Mouse (Mus musculus) layer of hippocampus, adult 11-12 months (tissue): ENCODE data around the gene Grcc10.

ENCODE experiments used
- DNase-seq: peaks from one replicate; pipeline ENCODE4 v3.0.0; 2022; ENCODE audit warnings: low spot score

Gene Grcc10

DNA sequence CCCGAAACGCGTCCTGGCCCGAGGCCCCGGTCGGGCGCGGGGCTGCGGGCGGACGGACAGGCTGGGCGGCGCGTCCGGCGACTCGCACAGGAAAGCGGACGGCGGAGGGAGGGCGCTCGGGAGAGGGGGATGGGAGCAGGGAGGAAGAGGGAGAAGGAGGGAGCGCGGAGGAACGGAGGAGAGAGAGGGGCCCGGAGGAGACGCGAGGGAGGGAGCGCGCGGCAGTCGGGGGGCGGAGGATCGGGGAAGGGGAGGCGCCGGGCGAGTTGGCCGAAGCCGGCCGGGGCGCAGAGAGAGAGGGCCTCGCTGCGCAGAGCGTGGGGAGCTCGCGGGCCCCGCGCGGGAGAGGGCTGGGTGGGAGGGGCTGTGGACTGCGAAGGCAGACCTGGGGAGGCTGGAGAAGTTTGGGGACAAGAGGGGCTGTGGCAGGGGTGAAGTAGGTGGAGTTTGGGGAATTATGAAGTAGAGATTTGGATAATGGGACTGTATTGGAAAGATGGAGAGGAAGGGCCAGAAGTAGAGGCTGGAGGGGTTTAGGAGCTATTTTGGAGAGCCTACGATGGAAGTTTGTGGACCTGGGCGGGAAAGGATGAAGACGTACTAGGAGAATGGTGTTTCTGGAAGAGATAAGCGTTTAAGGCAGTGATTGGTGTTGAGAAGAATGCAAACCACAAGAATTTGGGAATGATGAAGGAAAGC is 15.6 kb upstream of the Grcc10 start:
- DNase-seq = peak; percentile 75

DNA sequence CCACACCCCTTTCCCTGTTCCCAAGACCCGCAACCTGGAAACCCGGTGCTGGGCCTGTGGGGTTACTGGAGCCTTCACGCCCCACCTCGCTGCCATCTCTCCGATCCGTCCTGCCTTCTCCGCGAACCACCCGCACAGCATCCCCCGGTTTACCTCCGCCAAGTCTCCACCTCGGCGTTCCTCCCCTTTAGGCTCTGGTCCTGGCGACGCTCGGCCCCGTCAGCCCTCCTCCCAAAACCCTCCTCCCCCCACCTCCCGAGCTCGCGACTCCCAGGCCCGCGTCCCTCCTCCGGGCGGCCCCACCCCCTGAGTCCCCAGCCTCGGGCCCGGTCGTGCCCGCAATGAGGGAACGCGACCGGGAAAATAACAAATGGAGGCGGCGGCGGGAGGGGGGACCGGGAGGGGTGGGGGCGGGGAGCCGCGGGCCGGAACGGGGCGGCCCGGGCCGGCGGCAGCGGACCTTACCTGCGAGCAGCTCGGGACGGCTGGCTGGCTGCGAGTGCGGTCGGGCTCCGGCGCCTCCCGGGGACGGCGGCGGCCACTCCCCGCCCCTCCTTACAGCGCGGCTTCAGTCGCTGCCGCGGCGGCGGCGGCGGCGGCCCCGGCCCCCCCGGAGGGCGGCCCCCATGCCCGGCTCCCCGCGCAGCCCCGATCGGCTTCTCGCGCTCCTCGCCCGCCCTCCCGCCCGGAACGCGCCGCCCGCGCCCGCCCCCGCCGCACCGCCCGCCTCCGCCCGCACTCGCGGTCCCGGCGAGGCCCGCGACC is 14.8 kb upstream of the Grcc10 start, which contains the start of the genes Gm45234 and Atn1:
Gene Gm45234 (minus strand): TSS at position 191 of the 765 bp plus-strand sequence.
Gene Atn1 (minus strand): TSS at position 694 of the 765 bp plus-strand sequence.
- peak; percentile 52 for DNase-seq

GRCm38 (mm10) chr6:124755306-124755705 is 14.1 kb upstream of the Grcc10 start:
- DNase-seq = no peak

GRCm38 (mm10) chr6:124753861-124754260 is 12.7 kb upstream of the Grcc10 start:
- DNase-seq = no peak

DNA sequence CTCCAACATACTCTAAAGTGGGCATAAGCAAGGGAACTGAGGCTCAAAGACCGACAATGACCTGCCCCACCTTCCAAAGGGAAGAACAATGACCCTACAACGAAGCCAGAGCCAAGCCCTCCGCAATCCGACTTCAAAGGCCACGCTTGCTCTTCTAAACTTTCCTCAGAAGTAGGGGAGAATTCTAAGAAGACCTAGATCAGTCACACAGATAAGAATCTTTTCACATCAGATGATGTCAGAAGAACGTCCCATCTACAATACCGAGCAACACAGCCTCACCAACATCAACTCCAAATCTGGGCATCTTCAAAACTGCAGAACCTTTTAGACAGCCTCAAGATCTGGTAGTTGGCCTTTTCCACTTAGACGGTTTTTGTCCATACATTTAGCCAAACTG is 9.2 kb upstream of the Grcc10 start:
- no peak for DNase-seq

DNA sequence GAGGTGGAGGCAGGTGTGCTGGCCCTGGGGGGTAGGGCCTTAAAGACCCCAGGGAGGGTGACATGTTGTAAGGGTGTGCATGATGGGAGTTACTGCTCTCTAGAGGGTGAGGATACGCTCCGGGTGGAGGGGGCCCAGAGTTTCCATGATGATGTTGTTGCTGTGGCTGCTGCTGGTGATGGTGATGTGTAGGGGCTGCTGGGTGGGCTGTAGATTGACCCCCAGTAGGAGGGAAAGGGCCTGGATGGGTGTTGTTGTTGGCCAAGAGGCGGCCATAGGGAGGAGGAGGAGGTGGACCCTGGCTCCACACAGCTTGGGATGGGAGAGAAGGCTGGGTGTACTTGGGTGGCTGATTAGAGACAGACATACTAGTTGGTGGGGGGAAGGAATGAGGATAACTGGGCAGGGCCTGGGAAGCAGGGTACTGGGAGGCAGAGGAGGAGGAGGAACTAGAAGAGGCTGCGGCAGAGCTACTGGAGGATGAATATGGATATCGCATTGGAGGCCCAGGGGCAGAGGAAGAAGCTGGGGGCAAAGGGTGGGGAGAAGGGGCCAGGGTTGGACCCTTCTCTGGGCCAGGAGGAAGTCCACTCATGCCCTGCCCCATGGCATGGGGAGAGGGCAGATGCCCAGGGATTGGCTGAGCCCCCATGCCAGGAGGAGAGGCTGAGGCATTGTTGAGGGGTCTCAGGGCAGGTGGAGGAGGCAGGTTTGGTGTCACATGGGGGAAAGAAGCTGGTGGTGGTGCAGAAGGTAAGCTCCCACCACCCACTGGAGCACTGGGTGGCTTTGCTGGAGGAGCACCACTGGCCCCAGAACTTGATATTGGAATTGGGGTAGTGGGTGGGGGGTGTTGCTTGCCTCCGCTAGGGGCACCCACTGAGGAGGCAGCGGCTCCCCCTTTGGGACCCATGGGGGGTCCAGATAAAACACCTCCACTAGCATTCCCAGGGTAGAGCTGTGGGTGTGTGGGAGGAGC is 5.8 kb upstream of the Grcc10 start:
- no peak for DNase-seq

GRCm38 (mm10) chr6:124746296-124746605 is 5.1 kb upstream of the Grcc10 start:
- DNase-seq = peak; percentile 46

- peak; percentile 93 for DNase-seq
These were observed 4.5 kb upstream of the Grcc10 start for GRCm38 (mm10) chr6:124745490-124746295.

- peak; percentile 62 for DNase-seq
These were observed 3.7 kb upstream of the Grcc10 start for GRCm38 (mm10) chr6:124744755-124745321.

DNA sequence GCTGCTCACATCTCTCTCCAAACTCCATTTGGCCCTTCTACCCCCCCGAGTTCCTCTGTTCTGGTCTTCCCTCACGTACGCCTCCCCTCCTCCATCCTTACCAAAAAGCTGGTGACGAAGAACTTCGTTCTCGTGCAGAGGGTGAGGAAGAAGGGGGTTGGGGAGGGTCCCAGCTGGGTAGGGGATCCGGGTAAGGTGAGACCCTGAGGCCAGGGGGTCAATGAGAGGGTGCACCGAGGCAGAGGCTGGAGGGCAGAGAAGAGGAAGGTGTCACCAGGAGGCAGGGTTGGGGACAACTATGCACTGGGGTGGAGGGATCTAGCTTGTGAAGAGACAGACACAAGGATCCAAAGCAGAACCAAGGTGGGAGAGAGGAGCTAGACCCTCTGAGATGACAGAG is 2.5 kb upstream of the Grcc10 start:
- DNase-seq = no peak

- no peak for DNase-seq
These were observed 1.8 kb upstream of the Grcc10 start for GRCm38 (mm10) chr6:124742839-124743514.

DNA sequence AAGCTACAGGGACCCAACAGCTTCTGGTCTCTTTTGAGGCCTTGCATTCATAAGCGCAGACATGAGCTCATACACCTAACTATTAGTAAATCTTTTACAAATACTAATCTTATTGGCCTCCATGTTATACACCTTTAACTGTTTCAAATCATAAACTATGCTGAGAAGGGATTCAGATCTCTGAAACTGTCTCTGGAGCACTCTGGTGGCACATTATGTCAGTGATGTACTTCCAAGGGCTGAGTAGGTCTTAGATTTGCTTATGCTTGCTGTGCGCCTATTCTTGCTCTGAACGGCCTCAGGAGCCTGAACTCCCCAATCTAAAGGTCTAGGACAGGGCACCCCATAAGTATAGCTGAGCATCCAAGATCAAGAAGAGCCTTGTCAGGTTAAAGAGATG is 668 bp upstream of the Grcc10 start:
- DNase-seq = no peak

GRCm38 (mm10) chr6:124740211-124740887 is 825 bp downstream of the Grcc10 start:
- no peak for DNase-seq

DNA sequence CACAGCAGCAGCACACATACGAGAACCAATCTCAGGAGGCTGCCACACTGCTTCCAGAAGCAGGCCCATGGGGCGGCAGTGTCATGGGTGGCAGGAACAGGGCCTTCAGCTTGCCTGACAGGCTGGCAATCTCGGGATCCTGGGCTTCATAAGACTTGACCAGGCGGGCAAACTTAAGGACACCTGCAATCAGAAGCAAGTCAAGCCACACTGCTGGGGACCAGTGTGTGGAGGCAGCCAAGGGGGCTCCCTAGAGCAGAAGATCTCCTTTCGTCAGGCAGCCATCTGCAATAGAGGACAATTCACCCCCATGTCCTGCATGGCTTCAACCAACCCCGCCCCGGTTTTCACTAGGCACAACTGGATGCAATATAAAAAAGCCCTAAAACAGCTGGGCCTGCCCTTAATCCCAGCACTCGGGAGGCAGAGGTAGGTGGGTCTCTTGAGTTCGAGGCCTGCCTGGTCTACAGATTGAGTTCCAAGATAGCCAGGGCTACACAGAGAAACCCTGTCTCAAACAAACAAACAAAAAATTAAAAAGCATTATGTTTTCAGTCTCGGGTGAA is 1.9 kb downstream of the Grcc10 start:
- DNase-seq = no peak

DNA sequence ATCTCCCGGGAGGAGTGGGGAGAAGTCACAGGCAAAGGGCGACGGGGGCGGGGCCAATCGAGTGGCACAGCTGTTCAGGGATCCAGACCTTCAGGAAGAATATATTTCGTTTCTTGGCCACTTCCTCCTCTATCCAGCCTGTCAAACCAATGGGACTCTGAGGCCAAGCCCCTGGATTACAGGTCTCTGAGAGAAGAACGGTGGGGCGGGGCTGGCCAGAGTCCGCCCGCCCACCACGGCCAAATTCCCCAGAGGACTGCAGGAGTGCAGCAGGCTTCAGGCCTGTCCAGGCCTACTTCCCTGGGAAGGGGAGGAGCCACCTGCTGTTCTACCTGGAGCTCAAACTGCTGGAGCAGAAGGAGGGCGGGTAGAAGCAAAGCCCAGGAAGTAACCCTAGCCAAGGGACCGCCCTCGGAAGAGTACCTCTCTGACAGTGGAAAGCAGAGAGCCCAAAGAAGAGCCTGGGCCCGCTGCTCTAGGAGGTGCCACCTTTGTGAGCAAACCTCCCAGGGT is 2.6 kb downstream of the Grcc10 start, which contains the start of gene Ptpn6:
Gene Ptpn6 (minus strand): TSS at position 204 of the 513 bp plus-strand sequence.
- peak; percentile 43 for DNase-seq

- no peak for DNase-seq
These were observed 4.1 kb downstream of the Grcc10 start for GRCm38 (mm10) chr6:124737040-124737439.

GRCm38 (mm10) chr6:124734417-124734816 is 6.8 kb downstream of the Grcc10 start:
- no peak for DNase-seq

GRCm38 (mm10) chr6:124732476-124733370 is 8.5 kb downstream of the Grcc10 start:
- peak; percentile 62 for DNase-seq
